Mouse (Mus musculus) layer of hippocampus, adult 11-12 months (tissue): ENCODE measurements around the gene Gm20683.

Experiments
- DNase-seq: peaks from one replicate; pipeline ENCODE4 v3.0.0; 2022; ENCODE audit warnings: low spot score

The Gm20683 gene

DNA sequence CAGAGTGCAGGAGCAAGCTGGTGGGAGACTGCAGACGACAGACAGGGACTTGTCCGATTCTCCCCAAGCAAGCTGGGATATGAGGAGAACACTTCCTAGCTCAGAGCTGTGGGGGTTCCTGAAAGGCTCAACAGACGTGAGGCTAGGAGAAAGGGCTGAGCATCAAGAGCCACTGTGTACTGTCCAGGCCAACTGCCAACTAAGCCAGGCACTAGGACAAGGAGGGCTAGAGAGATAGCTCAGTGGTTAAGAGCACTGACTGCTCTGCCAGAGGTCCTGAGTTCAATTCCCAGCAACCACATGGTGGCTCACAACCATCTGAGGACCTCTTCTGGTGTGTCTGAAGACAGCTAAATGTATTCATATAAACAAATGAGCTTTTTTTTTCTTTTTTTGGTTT, 946 bp upstream of the Gm20683 start:
- no peak for DNase-seq

- no peak for DNase-seq
These were observed 1.0 kb downstream of the Gm20683 start for GRCm38 (mm10) chr17:25840519-25840918.

DNA sequence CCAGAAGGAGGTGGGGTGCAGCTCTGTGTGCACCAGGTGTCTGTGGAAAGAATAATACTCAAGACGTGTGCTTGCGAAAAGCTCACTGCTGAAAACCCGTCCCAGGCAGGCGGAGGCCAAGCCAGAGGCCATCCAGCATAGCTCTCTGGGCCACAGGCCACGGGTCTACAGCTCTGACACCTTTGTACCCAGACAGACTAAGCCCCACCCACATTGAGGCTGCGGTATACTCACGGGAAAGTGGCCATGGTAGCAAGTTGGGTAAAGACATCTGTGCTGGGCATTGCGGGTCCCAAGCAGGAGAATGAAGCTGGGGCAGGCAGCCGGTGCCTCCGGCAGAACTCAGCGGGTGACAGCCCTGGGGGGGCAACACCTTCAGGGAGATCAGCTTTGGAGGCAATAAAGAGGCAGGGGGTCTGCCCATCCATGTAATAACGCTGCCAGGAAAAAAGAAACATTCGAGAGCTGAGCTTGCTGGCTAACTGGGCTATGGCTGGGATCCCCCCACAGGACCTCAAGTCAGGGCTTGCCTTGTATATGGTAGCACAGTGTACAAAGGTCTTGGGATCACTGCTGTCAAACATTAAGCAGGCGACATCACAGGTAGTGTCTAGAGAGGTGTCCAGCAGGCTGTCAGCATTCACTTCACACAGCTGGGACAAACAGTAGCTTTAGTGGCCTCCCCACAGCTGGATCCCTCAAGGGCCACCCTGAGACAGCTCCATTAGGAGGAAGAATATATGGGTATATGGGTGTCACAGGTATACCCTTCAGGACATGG, 1.9 kb downstream of the Gm20683 start:
- DNase-seq = no peak

GRCm38 (mm10) chr17:25838904-25839303, 2.7 kb downstream of the Gm20683 start:
- DNase-seq = no peak

- DNase-seq = no peak
These were observed 4.0 kb downstream of the Gm20683 start for GRCm38 (mm10) chr17:25837533-25837932.

- DNase-seq = peak; percentile 86
These were observed 4.5 kb downstream of the Gm20683 start, which contains the start of gene Rhbdl1 for GRCm38 (mm10) chr17:25837076-25837410. Rhbdl1 (minus strand) TSS chr17:25837295.

DNA sequence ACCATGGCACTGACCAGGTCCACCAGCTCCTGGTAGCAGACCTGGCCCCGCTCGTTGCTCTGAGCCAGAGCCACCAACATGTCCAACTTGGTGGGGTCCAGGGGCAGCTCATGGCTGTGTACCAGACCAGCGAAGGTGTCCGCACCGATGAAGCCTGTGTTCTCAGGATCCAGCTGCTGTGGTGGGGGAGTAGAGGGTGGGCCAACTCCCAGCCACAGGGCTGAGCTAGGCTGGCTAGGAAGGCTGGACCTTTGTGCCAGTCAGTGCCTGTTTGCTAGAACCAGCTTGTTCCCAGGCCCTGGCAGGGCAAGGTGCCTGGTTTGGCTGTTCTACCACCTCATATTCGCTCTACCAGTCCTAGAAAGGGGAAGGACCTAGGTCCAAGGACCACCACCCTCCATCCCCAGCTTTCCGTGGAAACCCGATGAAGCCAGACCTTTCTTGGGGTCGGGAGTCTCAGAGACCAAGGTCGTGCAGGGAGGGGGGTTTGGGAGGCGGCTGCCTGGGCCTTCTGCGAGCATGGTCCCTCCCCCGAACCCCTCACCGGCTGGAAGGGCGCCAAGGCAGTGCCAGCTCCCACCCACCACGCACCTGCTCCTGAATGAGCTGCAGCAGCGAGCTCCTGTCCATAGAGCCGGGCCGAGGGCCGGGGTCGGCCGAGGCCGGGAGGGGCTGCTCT, 5.0 kb downstream of the Gm20683 start:
- DNase-seq = peak; percentile 68

DNA sequence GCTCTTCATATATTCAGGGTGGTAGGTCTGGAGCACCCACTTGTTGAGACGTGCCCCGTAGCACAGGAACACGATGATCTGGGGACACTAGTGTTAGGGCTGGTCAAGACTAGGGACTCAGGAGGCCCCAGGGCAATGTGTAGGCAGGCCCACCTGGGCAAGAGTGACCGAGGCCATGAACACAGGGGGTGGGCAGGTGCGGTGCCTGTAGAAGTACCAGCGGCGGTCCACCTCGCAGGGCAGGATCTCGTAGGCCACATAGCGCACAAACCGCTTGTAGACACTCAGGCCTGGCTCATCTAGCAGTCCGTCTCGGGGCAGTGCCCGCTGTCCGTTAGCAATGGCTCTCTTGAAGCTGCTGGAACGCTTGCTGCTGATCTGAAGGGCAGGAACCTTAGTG, 5.7 kb downstream of the Gm20683 start:
- no peak for DNase-seq

DNA sequence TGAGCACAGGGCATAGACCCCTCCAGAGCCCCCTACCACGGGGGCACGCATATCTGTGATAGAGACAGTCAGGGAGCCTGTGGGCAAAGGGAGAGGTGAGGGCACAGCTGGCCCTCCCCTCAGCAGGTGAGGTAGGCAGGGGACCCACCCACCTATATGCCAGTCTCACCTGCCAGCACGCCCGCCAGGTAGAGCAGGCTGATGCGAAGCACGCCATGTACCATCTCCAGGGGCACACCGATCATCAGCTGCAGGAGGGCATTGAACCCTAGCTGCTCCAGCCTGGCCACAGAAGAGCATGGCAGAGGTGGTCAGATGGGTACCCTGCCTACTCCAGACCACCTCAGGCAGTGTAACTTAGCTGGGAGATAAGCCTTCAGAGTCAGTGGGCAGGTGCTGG, 6.3 kb downstream of the Gm20683 start:
- DNase-seq = no peak

DNA sequence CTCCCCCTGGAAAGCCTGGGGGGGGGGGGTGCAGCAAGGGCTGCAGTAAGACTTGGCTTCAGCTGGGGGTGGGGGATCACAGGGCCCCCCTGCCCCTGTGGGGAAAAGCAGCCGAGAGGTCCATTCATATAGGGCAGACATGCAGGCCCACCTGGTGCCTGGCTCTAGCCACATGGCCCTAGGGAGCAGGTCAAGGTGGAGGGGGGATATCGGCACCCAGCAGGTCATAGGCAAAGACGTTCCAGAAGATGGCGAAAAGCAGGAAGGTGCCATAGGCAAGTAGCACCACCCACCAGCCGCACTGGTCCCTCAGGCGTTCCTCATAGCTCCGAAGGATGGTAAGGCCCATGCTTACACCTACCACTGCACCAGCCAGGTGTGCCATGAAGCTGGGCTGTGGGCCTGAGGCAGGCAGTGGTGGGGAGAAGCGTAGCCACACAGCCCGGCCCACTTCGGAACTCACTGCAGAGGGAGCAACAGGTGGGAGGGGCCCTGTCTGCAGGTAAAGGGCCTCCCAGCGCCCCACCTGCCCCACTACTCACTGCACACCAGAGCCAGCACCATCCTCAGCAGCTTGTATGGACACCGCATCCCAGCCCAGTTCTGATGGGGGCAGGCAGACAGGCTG, 6.9 kb downstream of the Gm20683 start:
- no peak for DNase-seq

DNA sequence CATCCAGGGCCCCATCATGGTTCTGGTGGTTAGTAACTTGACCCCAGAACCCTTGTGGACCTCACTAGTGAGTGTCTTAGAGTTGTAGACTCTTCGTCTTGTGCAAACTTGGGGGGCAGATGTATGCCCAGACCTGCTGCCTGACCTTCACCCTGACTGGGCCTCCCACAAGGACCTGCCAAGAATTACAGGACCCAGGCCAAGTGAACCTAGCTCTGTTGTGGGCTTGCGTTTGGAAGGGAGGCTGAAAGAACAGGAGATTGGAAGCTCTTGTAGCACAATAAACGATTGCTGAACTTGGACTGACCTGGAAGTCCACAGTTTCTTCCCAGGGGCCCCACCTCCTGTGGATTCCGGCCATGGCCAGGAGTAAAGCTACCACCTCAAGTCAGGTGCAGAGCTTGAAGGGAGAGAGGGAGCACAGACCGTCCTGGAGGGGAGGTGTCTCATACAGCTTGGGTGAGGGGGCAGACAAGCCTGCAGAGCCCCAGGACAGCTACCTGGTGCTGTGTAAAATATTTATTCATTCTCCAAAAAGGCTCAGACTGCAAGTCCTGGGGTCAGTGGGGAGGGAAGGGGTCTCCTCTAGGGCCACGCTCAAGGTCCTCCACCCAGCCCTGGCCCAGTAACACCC, 7.5 kb downstream of the Gm20683 start:
- DNase-seq = no peak

- peak; percentile 89 for DNase-seq
These were observed 8.3 kb downstream of the Gm20683 start, which contains the start of gene Stub1 for GRCm38 (mm10) chr17:25833291-25833663. Stub1 (minus strand) TSS chr17:25833404.

GRCm38 (mm10) chr17:25832436-25833290, 8.9 kb downstream of the Gm20683 start:
- DNase-seq = peak; percentile 99

DNA sequence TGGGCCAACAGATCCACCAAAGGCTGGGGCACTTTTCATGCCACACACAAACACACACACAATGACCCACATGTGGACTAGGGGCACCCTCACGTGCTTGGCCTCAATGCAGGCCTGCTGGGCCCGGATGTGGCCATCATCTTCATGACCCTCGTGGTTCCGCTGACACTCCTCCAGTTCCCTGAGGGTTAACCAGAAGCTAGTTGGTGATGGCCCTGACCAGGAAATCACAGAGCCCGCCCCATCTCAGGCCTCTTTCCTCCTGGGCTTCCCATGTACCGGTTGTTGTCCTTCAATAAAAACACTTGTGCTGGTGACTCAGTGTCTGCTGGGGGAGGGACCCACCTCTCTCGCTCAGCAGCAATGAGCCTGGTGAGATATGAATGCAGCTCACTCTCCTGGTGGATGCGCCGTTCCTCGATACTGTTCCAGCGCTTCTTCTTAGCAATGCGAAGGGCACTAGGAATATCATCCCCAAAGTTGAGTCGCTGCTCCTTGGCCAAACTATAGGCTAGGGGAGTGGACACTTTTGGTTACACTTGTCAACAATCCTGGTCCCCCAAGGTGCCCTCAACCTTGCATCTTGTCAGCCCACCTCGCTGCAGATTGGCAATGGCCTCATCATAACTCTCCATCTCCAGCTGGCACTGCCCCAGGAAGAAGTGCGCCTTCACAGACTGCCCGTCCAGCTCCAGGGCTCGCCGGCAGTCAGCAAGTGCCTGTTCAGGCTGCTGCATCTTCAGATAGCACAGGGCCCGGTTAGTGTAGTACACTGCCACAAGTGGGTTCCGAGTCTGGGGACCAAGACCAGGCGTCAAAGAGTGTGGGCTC, 9.9 kb downstream of the Gm20683 start:
- DNase-seq = no peak

DNA sequence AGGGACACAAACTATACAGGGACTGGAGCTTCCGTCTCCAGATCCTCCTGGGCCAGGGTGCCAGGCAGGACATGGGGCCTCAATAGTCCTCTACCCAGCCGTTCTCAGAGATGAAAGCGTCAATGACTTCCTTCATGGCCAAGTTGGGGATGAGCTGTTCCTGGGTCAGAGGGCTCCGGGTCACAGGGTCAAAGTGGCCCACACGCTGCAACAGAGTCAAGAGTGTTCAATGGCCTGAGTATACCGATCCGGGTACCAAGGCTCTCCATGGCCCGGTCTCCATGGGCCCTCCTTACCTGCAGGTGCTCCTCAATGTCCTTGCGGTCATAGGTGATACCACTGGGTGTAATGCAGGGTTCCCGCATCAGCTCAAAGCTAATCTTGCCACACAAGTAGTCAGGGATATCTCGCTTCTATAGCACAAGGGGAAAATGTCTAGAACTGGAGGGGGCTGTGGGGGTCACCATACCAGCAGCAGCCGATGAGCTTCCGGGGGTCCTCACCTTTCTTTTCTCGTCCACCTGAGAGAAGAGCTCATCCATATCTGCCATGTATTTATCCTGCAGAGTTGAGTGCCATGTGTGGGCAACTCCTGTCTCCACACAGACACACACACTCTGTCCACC, 10.6 kb downstream of the Gm20683 start:
- no peak for DNase-seq

DNA sequence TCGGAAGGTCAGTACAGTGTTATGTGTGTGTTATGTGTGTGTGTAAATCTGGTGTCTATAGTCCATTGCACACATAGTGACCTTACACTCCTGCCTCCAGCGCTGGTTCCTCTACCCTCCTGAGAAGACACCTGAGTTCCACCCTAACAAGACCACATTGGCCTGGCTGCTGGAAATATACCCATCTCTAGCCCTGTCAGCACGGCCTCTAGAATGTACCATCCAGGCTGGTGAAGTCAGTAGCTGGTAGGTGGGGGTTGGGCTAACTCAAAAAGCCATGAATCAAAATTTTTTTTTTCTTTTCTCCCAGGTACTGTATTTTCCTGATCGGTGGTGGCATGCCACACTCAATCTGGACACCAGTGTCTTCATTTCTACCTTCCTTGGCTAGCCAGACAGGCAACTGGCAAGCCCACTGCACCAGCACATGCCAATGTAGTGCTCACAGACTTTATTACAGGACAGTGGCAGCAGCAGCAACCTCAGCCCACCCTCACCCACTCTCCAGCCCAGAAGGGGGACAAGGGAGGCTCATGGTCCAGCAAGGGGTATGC, 11.3 kb downstream of the Gm20683 start:
- no peak for DNase-seq

DNA sequence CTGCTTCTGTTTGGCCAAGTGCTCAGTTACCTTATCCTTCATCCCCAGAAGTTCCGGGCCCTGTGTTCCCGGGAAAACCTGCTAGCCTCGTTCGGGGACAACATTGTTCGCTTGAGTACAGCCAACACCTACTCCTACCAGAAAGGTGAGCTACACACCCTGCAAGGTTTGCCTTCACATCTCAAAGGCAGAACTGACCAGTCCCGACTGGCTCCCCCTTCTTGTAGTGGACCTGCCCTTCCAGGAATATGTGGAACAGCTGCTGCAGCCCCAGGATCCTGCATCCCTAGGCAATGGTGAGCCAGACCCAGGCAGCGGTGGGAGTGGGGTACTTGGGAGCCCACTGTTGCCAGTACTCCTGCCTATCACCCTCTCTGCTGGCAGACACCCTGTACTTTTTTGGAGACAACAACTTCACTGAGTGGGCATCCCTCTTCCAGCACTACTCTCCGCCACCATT, 12.0 kb downstream of the Gm20683 start:
- DNase-seq = no peak

DNA sequence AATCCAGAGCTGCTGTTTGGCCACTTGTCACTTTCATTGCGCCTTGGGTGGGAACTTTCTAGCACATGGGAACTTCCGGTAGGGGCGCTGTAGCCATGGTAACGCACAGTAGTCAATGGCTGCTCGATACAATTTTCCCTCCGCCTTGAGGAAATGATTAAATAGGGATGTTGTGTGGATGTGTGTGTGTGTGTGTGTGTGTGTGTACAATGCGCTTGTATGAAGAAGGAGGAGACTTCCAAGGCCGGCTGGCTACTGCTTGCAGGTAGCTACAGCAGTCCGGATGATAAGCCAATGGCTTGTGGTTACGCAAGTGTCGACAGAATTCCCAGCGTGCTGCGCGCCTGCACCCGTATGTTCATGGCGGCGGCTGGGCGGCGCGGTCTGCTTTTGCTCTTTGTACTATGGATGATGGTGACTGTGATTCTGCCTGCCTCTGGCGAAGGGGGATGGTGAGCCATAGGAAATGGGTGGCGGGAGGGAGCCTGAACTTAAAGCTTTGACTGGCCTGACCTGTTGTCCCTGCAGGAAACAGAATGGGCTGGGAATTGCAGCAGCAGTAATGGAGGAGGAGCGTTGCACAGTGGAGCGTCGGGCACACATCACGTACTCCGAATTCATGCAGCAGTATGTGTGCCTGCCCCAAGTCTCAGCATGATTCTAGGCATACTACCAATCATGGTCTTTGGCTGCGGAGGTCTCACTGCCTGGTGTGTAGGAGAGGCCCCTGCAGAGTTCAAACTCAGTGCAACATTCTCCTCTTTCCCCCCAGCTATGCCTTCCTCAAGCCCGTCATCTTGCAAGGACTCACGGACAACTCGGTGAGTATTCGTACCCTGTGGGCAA, 12.6 kb downstream of the Gm20683 start, which contains the start of gene Jmjd8:
Gene Jmjd8 (plus strand): TSS at position 156 of the 846 bp plus-strand sequence.
- DNase-seq = peak; percentile 84

GRCm38 (mm10) chr17:25828223-25828594, 13.4 kb downstream of the Gm20683 start:
- no peak for DNase-seq
